Mouse (Mus musculus) monocyte, adult 5-6 weeks (primary cell): ENCODE measurements at regions not wholly inside any gene's neighbourhood (a gene's known extent, or its start where the extent isn't known, plus 50 kb on each side); places are given as distances from the start of the nearest gene placed in this dataset.

Experiments
- ATAC-seq: fragments of 153-309, 156-312 bp; replicated peaks from 2 replicates; pipeline ENCODE4 v1.8.0; 2017; ENCODE audit warnings: mild to moderate bottlenecking; ENCODE audit not compliant: low TSS enrichment, insufficient number of reproducible peaks, severe bottlenecking, poor library complexity, low FRiP score

- no peak for ATAC-seq
Observed at GRCm38 (mm10) chr16:78877941-78878340, 52.8 kb upstream of the Chodl start.

- no peak for ATAC-seq
Observed at GRCm38 (mm10) chr16:78859006-78859405, 71.7 kb upstream of the Chodl start.

- ATAC-seq, result no peak
Observed at GRCm38 (mm10) chr16:78830957-78831356, 99.8 kb upstream of the Chodl start.

GRCm38 (mm10) chr16:78827739-78828138 is 103.0 kb upstream of the Chodl start:
- ATAC-seq, result no peak

DNA sequence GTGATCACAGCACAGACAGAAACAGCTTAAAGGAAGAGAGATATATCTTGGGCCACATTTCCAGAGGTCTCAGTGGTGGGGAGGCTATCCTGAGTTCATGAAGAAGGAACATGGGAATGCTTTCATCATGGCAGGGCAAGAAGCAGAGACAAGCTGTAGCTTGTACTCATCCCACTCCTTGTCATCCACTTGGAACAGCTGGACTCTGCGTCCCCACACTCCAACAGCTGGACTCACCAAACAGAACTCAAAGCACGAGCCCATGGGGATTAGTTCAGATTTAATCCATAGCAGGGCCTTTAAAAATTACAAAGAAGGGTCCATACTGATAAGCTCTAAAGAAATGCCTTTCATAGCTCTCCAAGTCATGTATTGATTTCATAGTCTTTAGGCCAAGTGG is 140.7 kb upstream of the Chodl start:
- no peak for ATAC-seq

DNA sequence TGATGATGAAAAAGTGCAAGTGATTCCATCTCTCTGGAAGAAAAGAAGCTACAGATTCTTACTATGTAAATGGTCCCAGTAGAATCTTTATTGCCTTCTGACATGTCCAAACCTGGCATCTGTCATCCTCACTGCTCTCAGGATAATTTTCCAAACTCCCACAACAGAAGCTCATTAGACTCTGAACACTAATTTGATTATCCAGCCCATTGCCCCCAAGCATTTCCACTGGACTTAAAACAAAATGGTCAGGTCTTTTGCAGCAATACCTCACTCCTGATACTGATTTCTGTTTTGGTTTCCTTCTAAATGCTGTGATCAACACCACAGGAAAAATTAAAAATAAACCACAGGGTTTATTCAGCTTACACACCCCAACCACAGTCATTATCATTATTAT is 171.5 kb upstream of the Chodl start:
- no peak for ATAC-seq

DNA sequence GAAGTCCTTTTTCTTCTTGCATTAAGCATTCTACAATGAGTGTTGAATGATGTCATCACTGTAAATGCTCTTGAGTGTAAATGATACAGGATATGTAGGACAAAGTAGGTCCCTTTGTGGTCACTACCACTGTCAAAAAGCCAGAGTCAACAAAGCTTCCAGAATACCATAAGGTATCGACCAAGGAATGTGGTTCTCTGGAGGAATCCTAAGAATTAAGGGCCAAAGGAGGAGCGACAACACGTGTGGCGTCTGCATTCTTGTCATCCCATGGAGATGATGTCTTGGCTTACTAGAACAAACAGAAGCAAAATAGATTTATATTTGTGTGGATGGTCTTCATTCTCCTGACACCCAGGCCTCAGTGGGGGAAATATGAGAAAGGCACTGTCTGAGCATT is 161.4 kb upstream of the D16Ertd472e start:
- ATAC-seq, result no peak

DNA sequence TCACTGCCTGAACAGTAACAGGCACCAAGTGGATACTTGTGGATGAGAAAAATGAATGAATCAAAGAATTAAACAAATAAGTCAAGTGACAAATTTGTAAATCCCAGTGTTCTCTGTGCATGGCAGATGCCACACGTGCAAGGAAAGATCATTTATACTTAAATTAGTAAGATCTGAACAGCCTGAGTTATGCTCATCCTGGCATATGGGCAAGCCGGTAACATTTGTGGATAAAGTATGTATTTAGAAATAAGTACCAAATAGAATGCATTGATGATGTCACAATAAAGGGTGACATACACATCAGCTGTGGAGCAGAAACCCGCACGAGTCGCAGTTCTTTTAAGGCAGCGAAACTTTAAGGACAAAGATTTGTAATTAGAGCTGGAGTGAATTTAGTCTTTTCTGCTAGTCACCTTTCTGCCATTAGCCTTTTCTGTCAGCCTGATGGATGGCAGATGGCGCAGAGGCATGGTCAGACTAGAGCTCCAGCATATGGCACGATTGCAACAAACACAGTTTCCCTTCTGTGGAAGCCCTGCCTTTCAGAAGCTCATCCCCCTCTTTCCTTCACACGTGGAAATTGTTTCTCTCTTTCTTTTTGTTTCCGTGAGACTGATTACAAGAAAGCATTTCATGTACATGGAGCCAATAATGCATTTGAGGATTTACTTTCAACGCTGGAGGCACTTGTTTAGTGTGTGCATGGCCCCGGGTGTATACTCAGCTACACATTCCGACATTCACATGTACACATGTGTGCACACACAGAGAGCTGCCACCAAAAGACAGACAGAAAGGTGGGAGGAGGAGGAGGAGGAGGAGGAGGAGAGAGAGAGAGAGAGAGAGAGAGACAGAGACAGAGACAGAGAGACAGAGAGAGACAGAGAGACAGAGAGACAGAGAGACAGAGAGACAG is 154.3 kb upstream of the D16Ertd472e start:
- ATAC-seq, result no peak

DNA sequence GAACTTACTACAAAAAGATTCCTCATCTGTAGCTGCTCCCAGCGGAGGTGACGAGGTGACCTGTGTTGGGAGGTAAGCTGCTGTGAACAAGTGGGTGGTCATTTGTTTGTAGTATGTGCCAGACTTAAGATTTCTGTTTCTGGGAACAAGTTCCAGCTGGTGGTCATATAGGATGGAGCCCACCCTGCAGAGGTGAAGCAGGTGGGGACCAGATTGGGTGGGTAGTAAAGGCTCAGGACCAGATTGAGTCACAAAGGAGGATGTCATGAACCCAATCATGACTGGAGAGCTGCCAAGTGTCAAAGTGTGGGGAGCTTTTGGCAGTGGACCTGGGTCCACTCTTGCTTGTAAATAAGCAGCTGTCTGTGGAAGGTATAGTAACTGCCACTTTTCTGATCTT is 149.0 kb upstream of the D16Ertd472e start:
- no peak for ATAC-seq

GRCm38 (mm10) chr16:78709943-78710342 is 133.4 kb upstream of the D16Ertd472e start:
- ATAC-seq, result no peak

DNA sequence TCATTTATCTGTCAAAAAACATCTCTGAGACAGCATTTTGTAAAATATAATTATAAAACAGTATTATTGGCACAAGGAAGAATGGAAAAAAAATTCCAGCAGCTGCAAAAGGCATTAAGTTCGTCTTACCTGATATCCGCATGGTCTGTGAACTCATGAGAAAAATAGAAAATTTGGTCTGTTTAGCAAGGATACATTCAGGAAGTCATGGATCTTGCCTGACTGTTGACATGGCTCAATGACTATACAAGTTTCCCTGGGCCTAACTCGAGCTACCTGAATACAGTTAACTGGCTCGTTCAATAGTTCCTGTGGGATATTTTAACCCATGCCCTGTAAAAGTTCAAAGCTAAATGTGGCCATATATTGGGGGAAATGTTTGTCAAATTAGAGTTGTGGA is 131.1 kb upstream of the D16Ertd472e start:
- no peak for ATAC-seq

DNA sequence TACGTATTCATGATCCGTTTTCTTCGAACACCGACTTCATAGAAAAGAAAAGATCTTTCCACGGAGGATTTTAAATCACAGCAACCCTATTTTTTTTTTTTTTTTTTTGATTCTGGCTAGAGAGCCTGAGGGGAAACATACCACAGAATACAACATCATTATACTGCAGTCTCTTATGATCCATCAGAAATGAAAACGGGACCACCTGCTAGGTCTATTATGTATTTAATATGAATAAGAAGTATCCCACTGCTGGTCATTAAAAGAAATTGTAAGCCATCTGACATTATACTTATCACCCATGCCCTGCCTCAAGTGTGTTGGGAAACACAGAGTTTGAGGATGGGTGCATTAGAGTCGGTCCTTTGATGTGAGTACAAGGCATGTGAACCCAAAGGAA is 130.7 kb upstream of the D16Ertd472e start:
- ATAC-seq, result no peak

GRCm38 (mm10) chr16:78697514-78698209 is 121.2 kb upstream of the D16Ertd472e start:
- ATAC-seq, result no peak

DNA sequence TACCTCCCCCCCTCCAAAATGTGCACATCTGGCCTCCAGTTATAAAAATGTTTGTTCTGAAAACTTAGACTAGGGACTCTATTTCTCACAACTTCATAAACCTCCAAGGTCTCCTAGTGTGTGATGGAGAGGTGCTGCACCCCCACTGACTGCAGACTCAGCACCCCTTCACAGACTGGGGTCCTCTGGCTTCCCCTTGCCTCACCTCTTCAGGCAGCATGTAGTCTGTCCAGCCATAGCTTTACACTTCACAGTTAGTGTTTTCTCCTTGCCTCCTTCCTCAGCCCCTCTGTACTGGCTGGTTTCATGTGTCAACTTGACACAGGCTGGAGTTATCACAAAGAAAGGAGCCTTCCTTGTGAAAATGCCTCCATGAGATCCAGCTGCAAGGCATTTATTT is 111.7 kb upstream of the D16Ertd472e start:
- no peak for ATAC-seq

DNA sequence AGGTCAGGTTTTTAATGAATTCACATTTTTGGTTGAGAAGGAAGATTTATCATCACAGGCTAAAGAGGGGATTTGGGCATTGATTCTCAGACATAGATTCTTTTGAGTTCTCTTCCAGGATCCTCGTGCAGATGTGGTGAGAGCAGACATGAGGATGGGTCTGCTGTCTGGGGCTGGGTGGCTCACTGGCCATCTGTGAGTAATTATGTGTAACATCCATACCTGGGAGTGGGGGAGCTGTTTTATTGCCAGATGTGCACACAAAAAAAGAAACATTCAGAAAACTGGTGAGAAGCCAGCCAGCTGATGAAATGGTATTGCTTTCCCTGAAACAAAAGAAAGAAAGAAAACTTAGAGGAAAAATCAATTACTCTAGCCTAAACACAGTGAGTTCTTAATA is 108.7 kb upstream of the D16Ertd472e start:
- no peak for ATAC-seq

DNA sequence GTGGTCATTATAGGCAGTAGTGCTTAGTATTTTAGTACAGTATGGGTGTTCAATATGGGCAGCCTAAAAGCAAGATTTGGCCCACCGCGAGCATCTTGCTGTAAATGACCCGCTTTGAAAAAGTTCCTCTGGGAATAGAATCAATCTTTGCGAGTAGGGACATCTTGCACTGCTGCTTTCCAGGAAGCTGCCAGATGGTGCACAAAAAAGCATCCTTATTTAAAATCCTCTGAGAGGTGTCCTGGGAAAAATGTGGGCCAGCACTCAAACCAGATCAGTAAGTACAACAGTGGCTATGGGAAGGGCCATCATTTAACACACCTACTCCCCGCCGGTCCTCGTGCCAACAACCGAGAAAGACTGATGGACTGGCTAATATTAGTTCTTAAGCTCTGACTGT is 107.5 kb upstream of the D16Ertd472e start:
- no peak for ATAC-seq

- no peak for ATAC-seq
Observed at GRCm38 (mm10) chr16:78661126-78661525, 84.6 kb upstream of the D16Ertd472e start.

DNA sequence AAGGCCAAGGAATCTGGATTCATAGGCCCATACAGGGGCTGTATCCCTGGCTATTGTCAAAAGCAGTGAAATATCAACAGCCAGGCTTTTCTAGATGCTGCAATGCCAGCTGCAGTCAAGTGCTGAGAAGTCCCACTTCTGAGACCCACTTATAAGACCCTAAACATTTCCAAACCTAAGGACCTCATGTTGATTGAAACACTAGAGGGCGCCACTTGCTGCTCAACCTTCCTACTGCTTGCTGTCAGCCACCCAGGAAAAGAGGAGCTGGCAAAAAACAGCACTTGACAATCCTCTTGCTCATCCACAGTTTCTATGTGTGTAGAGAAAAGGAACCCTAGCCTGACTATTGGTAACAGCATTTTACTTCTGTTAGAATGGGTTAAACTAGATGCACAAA is 68.2 kb upstream of the D16Ertd472e start:
- no peak for ATAC-seq

- no peak for ATAC-seq
Observed at GRCm38 (mm10) chr16:78641717-78642116, 65.2 kb upstream of the D16Ertd472e start.

DNA sequence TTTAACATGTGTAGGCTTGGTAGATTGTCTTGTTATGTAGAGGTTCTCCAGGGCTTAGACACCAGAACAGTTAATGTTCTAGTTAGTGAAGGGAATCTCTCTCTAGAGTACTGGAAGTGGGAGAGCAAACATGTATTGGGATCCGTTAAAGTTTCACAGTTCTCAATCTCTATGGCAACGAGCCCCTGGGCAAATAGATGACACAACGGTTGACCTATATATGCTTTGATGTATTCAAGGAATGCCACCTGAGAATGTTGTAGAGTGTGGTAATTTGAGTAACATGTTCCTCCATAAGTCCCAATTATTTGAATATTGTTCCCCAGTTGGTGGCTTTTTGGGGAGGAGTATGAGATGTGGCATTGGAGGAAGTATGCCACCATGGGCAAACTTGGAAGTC is 64.7 kb upstream of the D16Ertd472e start:
- no peak for ATAC-seq
